In genomic region chr12:100167931-100168871, GRCm38 (mm10) we compare ENCODE assay signal across 8 mouse cellular contexts. TPM values are rescaled to one million over a fixed set of nuclear protein-coding genes. Genes with fewer than 3 reads are reported as not detected.
DNase-seq lines count a peak whose midpoint lies in the region; ATAC-seq lines count a peak whose summit lies in the region.

No protein-coding gene starts in this region.

- H3K4me3 ChIP-seq in heart, embryonic 10.5 days: peak overlapping the region; percentile 57
- H3K4me3 ChIP-seq in kidney, embryonic 14.5 days (ENCODE audit: low read length): peak overlapping the region; percentile 28

- no peaks in the 10 kb centered on the region for H3K36me3 ChIP-seq in heart, embryonic 10.5 days
- no peaks in the 10 kb centered on the region for H3K36me3 ChIP-seq in kidney, embryonic 14.5 days (ENCODE audit: control insufficient read depth, insufficient read depth, low read length)

- no peaks in the 10 kb centered on the region for H3K9me3 ChIP-seq in heart, embryonic 10.5 days
- no peaks in the 10 kb centered on the region for H3K9me3 ChIP-seq in kidney, embryonic 14.5 days (ENCODE audit: control insufficient read depth, low read length)

- H3K9ac ChIP-seq in kidney, embryonic 14.5 days (ENCODE audit: low read depth, low read length): peak overlapping the region; percentile 42; the same call in 1 of the 2 replicates

- DNase-seq in urinary bladder, adult 2 months (ENCODE audit: low spot score): peak; percentile 29
- DNase-seq in urinary bladder, postnatal 4 days (ENCODE audit: low spot score in 2 of 2): no peak
- DNase-seq in heart, embryonic 10.5 days (ENCODE audit: low spot score): peak; percentile 77
- DNase-seq in lung, postnatal 14 days: peak; percentile 26
- peak; percentile 28 for DNase-seq in skeletal muscle tissue, adult 2 months (ENCODE audit: low read depth, low spot score)
- no peak for DNase-seq in frontal cortex, postnatal 14 days (ENCODE audit: low spot score in 2 of 2)

- peak; percentile 87 for ATAC-seq in common myeloid progenitor, adult 5-6 weeks (replicated peaks; ENCODE audit: low read depth, poor library complexity, severe bottlenecking)
- ATAC-seq in kidney, embryonic 14.5 days (ENCODE audit: low FRiP score, low TSS enrichment): peak; percentile 82

- H3K4me1 ChIP-seq in heart, embryonic 10.5 days: peaks cover 12% of the 10 kb centered on the region
- H3K4me1 ChIP-seq in kidney, embryonic 14.5 days (ENCODE audit: control insufficient read depth, insufficient read depth, low read length): peaks cover 7% of the 10 kb centered on the region; the same call in 1 of the 2 replicates

- peak overlapping the region; percentile 84 for H3K27ac ChIP-seq in heart, embryonic 10.5 days
- H3K27ac ChIP-seq in kidney, embryonic 14.5 days (ENCODE audit: low read depth, low read length): peak overlapping the region; percentile 63

- no peaks in the 10 kb centered on the region for H3K27me3 ChIP-seq in heart, embryonic 10.5 days (ENCODE audit: insufficient read depth, poor library complexity, severe bottlenecking)
- H3K27me3 ChIP-seq in kidney, embryonic 14.5 days (ENCODE audit: control insufficient read depth, insufficient read depth, low read length): no peaks in the 10 kb centered on the region

- 12% methylated on average over 27 of the region's 28 CpGs for WGBS in heart, embryonic 10.5 days
- 13% methylated on average over 26 of the region's 28 CpGs for WGBS in kidney, embryonic 14.5 days

- H3K4me2 ChIP-seq in kidney, embryonic 14.5 days (replicated peaks; ENCODE audit: low read depth, low read length): peak overlapping the region; percentile 49

RNA-seq across cellular contexts. Expression of gene Nrde2, which starts 8.7 kb away (rescaled TPM):
- 10.0 and 12.9 TPM in 2 replicates for polyA plus RNA-seq in urinary bladder, adult 2 months (2012; rRNA removed)
- total RNA-seq in common myeloid progenitor, adult 5-6 weeks (2017): 35.2 and 39.8 TPM in 2 replicates
- polyA plus RNA-seq in heart, embryonic 10.5 days (2016; fragmentation: Nextera tagmentation; extraction: Ambion mirVana): 10.3 and 12.0 TPM in 2 replicates
- polyA plus RNA-seq in kidney, embryonic 14.5 days (2014; fragmentation: Nextera tagmentation; extraction: Ambion mirVana): 11.7 and 20.1 TPM in 2 replicates

RNA-seq across cellular contexts. Expression of gene Calm1, which starts 31.0 kb away (rescaled TPM):
- polyA plus RNA-seq in urinary bladder, adult 2 months (2012; rRNA removed): 289 and 307 TPM in 2 replicates
- total RNA-seq in common myeloid progenitor, adult 5-6 weeks (2017): 609 and 643 TPM in 2 replicates
- polyA plus RNA-seq in heart, embryonic 10.5 days (2016; fragmentation: Nextera tagmentation; extraction: Ambion mirVana): 841 and 1,083 TPM in 2 replicates
- 1,237 and 1,509 TPM in 2 replicates for polyA plus RNA-seq in kidney, embryonic 14.5 days (2014; fragmentation: Nextera tagmentation; extraction: Ambion mirVana)

RNA-seq across cellular contexts. Expression of gene Psmc1, which starts 58.2 kb away (rescaled TPM):
- polyA plus RNA-seq in urinary bladder, adult 2 months (2012; rRNA removed): 108 and 118 TPM in 2 replicates
- 258 and 298 TPM in 2 replicates for total RNA-seq in common myeloid progenitor, adult 5-6 weeks (2017)
- 278 and 309 TPM in 2 replicates for polyA plus RNA-seq in heart, embryonic 10.5 days (2016; fragmentation: Nextera tagmentation; extraction: Ambion mirVana)
- polyA plus RNA-seq in kidney, embryonic 14.5 days (2014; fragmentation: Nextera tagmentation; extraction: Ambion mirVana): 324 and 348 TPM in 2 replicates

Comparison
In these comparisons a context has a peak if more than half of its experiments do, and no peak if none do; other contexts are left out.
1. DNase-seq: peak in urinary bladder, adult 2 months (single experiment), heart, embryonic 10.5 days (single experiment), lung, postnatal 14 days (single experiment) and skeletal muscle tissue, adult 2 months (single experiment); none in urinary bladder, postnatal 4 days (0 of 2) and frontal cortex, postnatal 14 days (0 of 2).